Mouse (Mus musculus): Measurements from ENCODE around the gene Dennd2c.

GRCm38 (mm10) chr3:103148941-103149340 lies 46.5 kb downstream of the Dennd2c start:
- TF ChIP-seq CTCF (IDR thresholded peaks at IDR 0.05; ENCODE audit: low read depth, low read length) (no peak), TAL1 (conservative IDR thresholded peaks at IDR 0.05; ENCODE audit: low read depth, low read length) (no peak), GATA1 (IDR thresholded peaks at IDR 0.05; ENCODE audit: borderline replicate concordance, low read length) (no peak)

All from G1E (cell line).